Mouse (Mus musculus) adrenal gland, postnatal 25 days (tissue): ENCODE results near the gene Bcr. TPM values are rescaled to one million over a fixed set of nuclear protein-coding genes. Genes with fewer than 3 reads are reported as not detected.
"Not testable (repeated sequence)": the region's sequence is repeated elsewhere in the genome, so short reads cannot be mapped to it uniquely, and the experiment has no call there.

Experiments used
- DNase-seq: peaks from one replicate; pipeline ENCODE4 v3.0.0; 2021; ENCODE audit warnings: mixed read lengths
- long read RNA-seq: library from polyadenylated mRNA; stranded (forward); transcript quantifications from one replicate; pipeline ENCODE4 v2.0.0, GENCODE M21; 2021
- total RNA-seq: library from RNA; stranded (reverse); gene quantifications from 2 replicates; pipeline ENCODE4 v1.2.3, GENCODE M21; 2021

The Bcr gene
- total RNA-seq = 31.3 and 41.0 TPM in 2 replicates
- long read RNA-seq, full-length matches to known transcripts = 5 of 15 reads
- long read RNA-seq, partial matches to known transcripts = 4 of 15 reads
- long read RNA-seq, other reads (novel, unspliced or antisense) = 6 of 15 reads

GRCm38 (mm10) chr10:75060217-75060842, at the start of gene Bcr:
Gene Bcr (plus strand): TSS chr10:75060592.
- peak; percentile 90 for DNase-seq

DNA sequence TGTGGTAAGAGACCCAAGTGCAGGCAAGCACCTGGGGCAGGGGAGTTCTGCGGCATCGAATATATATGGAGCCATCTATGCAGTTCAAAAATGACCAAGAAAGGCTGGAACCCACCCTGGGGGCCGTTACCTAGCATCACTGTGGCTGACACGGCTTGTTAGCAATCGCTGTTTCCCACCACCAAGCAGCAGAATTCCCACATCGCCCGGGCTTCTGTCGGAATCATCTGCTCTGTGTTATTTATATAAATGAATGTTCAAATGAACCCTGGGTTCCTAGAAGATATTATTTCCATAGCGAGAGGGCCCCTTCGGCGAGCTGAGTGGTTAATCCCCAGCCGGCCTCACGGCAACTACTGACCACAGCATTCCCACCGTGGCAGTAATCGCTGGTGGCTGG, 49.7 kb upstream of the Bcr start:
- no peak for DNase-seq

DNA sequence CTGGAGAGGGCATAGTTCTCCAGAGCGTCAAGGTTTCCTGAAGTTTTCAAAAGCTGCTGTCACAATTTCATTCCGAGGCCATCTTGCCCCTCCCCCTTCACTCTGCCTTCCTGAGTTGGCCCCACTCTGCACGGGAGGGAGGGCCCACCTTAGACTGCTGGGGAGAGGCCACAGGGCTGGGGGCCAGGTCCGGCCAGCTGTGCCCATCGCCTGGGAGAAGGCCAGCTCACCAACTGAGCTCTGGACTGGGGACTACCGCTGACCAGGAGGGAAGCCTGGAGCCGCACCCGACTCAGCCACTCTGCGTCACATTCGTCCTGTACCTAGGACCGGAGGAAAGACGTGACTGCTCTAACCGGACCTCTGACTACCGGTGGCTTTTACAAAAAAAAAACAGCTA, 44.9 kb upstream of the Bcr start:
- DNase-seq = no peak

- DNase-seq = no peak
Observed at GRCm38 (mm10) chr10:75016481-75016880, 43.9 kb upstream of the Bcr start.

GRCm38 (mm10) chr10:75020271-75020670, 40.1 kb upstream of the Bcr start:
- DNase-seq = no peak

GRCm38 (mm10) chr10:75021138-75021537, 39.3 kb upstream of the Bcr start:
- DNase-seq = peak; percentile 81

GRCm38 (mm10) chr10:75026491-75026890, 33.9 kb upstream of the Bcr start:
- no peak for DNase-seq

DNA sequence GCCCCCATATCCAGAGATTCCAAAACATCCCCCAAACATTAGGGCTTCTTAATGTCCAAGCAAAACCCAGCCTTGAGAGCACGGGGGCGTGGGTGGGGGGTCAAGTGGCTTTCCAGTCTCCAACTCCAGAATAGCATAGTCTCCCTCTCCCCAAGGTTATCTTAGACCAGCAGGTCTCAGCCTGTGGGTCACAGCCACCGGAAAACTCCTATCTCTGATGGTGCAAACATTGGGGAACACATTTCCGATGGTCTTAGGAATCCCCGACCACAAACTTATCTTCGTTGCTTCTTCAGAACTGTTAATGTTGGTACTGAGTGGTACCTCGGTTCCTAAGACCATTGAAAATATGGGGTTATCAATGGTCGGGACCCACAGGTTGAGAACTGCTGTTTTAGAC, 31.6 kb upstream of the Bcr start:
- DNase-seq = no peak

GRCm38 (mm10) chr10:75029677-75030076, 30.7 kb upstream of the Bcr start:
- DNase-seq = no peak

GRCm38 (mm10) chr10:75030234-75030633, 30.2 kb upstream of the Bcr start:
- peak; percentile 33 for DNase-seq

GRCm38 (mm10) chr10:75031345-75032114, 28.9 kb upstream of the Bcr start:
- DNase-seq = no peak

DNA sequence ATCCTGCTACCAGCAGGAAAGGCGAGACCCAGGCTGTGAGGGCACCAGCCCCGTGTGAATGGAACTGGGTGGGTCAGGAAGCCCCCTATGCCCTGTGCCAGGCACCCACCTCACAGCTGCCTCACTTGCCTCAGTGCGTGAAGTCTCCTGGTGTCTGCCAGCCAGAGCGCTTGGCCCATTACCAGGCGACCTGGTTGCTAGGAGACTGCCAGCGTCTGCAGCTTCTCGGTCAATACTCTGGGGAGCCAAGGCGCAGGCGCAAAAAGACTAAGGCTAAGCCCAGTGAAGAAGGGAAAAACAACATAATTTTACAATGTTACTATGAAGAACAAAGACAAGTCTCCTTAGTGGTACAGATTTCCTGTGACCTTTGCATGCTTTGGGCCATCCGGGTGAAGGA, 28.0 kb upstream of the Bcr start, which contains the start of gene Rsph14:
Gene Rsph14 (minus strand): TSS at position 192 of the 400 bp plus-strand sequence.
- peak; percentile 96 for DNase-seq

GRCm38 (mm10) chr10:75036883-75037379, 23.5 kb upstream of the Bcr start, which contains the start of gene Rab36:
Gene Rab36 (plus strand): TSS chr10:75037058.
- DNase-seq = peak; percentile 99

DNA sequence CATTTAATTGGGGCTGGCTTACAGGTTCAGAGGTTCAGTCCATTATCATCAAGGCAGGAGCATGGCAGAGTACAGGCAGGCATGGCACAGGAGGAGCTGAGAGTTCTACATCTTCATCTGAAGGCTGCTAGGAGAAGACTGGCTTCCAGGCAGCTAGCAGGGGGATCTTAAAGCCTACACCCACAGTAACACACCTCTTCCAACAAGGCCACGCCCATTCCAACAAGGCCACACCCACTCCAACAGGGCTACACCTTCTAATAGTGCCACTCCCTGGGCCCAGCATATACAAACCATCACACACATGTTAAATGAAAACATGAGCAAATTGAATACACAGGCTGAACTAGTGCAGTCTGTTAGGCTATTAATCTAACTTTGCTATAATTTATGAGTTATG, 18.3 kb upstream of the Bcr start:
- DNase-seq = not testable (repeated sequence)

DNA sequence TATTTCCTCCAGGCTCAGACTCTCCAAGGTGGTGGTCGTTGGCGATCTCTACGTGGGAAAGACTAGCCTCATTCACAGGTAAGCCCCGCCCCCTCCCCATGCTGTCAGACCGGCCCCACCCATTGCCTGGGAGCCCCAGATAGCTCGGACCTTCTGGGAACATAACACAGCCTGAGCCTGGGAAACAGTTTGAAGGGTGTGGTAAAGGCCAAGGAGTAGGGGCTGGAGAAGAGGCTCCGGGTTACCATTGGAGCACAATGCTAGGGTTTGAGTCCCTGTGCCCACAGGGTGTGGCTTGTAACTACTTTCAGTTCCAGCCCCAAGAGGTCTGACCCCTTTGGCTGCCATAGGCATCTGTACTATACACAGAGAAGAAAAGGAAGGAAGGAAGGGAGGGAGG, 15.9 kb upstream of the Bcr start:
- DNase-seq = no peak

GRCm38 (mm10) chr10:75045831-75046230, 14.6 kb upstream of the Bcr start:
- no peak for DNase-seq

DNA sequence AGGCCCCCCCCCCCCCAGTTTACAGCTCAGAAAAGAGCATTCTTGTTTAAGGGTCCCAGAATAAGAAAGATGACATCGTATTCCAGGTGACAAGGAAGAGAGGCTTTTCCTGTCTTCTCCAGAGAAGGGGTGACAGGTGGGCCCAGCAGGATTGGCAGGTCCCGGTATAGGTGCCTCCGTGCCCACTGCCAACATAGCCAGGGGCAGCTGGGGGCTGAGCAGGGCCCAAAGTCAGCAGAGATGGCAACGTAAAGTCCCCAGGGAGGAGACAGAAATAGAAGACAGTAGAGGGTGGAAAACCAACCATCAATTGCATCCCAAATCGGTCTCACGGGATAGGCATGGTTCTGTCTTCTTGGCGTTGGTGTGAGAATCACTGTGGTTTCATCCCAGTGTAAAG, 11.7 kb upstream of the Bcr start:
- DNase-seq = no peak

DNA sequence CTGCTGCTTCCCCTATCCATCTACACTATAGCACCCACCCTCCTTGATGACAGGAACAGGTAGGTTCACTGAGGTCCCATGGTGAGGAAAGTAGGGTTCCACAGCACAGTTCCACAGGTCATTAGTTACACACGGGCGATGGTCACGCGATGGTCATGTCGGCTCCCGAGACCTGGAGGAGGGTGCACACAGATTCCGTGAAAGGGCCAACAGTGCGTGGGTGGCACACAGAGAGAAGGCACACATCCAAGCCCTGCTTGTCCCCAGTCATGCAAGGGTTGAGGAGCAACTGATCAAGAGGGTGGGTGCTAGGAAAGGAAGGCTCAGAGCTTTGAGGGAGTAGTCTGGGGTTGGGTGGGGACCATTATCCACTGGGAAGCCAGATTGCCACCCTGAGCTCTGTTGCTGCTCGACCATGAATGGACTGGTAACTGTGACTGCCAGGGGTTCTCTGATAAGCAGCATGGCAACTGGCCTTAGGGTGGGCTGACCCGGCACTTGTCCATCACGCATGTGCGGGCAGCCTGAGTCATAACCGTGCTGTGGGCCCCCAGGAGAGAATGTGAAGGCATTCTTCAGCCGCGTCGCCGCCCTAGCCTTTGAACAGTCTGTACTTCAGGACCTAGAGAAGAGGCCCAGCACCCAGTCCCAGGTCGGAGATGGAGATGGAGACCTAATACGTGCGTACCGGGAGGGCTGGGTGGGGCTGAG, 8.9 kb upstream of the Bcr start:
- no peak for DNase-seq

GRCm38 (mm10) chr10:75052902-75053301, 7.5 kb upstream of the Bcr start:
- no peak for DNase-seq

GRCm38 (mm10) chr10:75053655-75054054, 6.7 kb upstream of the Bcr start:
- DNase-seq = no peak

DNA sequence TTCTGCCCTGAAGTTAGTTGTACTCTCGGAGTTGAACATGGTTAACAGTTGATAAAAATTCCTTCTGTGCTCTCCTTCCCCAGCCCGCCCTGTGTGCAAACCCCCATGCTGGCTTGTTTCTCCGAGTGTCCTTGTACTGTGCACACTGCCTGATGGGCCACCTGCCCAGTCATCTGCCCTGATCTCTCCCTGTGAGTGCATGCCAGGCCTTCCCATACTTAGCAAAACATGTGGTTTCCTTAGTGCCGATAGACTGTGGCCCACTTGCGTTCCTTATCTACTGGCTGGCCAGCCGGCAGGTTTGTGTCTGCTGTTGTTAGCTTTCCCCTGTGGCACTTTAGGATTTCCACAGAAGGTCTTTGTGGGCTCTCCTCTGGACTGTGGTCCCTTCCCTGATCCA, 6.3 kb upstream of the Bcr start:
- DNase-seq = peak; percentile 66

- no peak for DNase-seq
Observed at GRCm38 (mm10) chr10:75055672-75056071, 4.7 kb upstream of the Bcr start.

GRCm38 (mm10) chr10:75056255-75056654, 4.1 kb upstream of the Bcr start:
- DNase-seq = no peak
